Mouse (Mus musculus): ENCODE measurements around the gene Ripply1. TPM values are rescaled to one million over a fixed set of nuclear protein-coding genes. Genes with fewer than 3 reads are reported as not detected.
"Not testable (repeated sequence)": the region's sequence is repeated elsewhere in the genome, so short reads cannot be mapped to it uniquely, and the experiment has no call there.

Gene Ripply1
- polyA plus RNA-seq, 1 experiment from 2014 or later, result 0.25 TPM

- no peaks in the 10 kb centered on the region for H3K4me1 ChIP-seq
- H3K4me3 ChIP-seq, result no peak overlapping the region
- no peaks in the 10 kb centered on the region for H3K36me3 ChIP-seq (replicated peaks)
- H3K27ac ChIP-seq (replicated peaks), result no peak overlapping the region
- no peak for DNase-seq (ENCODE audit: low spot score)
- peaks cover 73% of the 10 kb centered on the region for H3K27me3 ChIP-seq (replicated peaks; ENCODE audit: low read depth, poor library complexity, severe bottlenecking)
- 77% methylated on average over 7 of the region's 7 CpGs for WGBS
- H3K9me3 ChIP-seq, result no peaks in the 10 kb centered on the region
These were observed 7.0 kb downstream of the Ripply1 start for GRCm38 (mm10) chrX:139775084-139775612.

GRCm38 (mm10) chrX:139774309-139775083, 7.7 kb downstream of the Ripply1 start:
- H3K4me1 ChIP-seq, result no peaks in the 10 kb centered on the region

GRCm38 (mm10) chrX:139769975-139770637, 12.0 kb downstream of the Ripply1 start:
- no peak for DNase-seq (ENCODE audit: low spot score)
- Histone ChIP-seq H3K4me3 (no peak overlapping the region), H3K27ac (replicated peaks) (no peak overlapping the region), H3K36me3 (replicated peaks) (no peaks in the 10 kb centered on the region), H3K4me1 (no peaks in the 10 kb centered on the region), H3K27me3 (replicated peaks; ENCODE audit: low read depth, poor library complexity, severe bottlenecking) (peaks cover 61% of the 10 kb centered on the region), H3K9me3 (no peaks in the 10 kb centered on the region)
- 83% methylated on average over 13 of the region's 13 CpGs for WGBS

More at GRCm38 (mm10) chrX:139774309-139775083, 7.7 kb downstream of the Ripply1 start:
- peaks cover 72% of the 10 kb centered on the region for H3K27me3 ChIP-seq (replicated peaks; ENCODE audit: low read depth, poor library complexity, severe bottlenecking)
- H3K4me3 ChIP-seq, result no peak overlapping the region
- no peak overlapping the region for H3K27ac ChIP-seq (replicated peaks)
- H3K9me3 ChIP-seq, result no peaks in the 10 kb centered on the region
- 32% methylated on average over 18 of the region's 18 CpGs for WGBS
- no peaks in the 10 kb centered on the region for H3K36me3 ChIP-seq (replicated peaks)
- DNase-seq (ENCODE audit: low spot score), result peak; percentile 51

- Histone ChIP-seq H3K27me3 (replicated peaks; ENCODE audit: low read depth, poor library complexity, severe bottlenecking) (0 out of 2 replicates have a peak, but pooled peaks cover 15% of the 10 kb centered on the region), H3K4me3 (no peak overlapping the region), H3K9me3 (no peaks in the 10 kb centered on the region), H3K27ac (replicated peaks) (no peak overlapping the region), H3K4me1 (no peaks in the 10 kb centered on the region), H3K36me3 (replicated peaks) (no peaks in the 10 kb centered on the region)
- DNase-seq (ENCODE audit: low spot score), result peak; percentile 21
- 89% methylated on average over 2 of the region's 2 CpGs for WGBS
These were observed 19.6 kb downstream of the Ripply1 start for GRCm38 (mm10) chrX:139762546-139762945.

- H3K27me3 ChIP-seq (replicated peaks; ENCODE audit: low read depth, poor library complexity, severe bottlenecking), result peaks cover 20% of the 10 kb centered on the region
- H3K36me3 ChIP-seq (replicated peaks); DNase-seq (ENCODE audit: low spot score); H3K4me3 ChIP-seq; H3K27ac ChIP-seq (replicated peaks); H3K9me3 ChIP-seq; H3K4me1 ChIP-seq: not testable (repeated sequence)
- WGBS, result 85% methylated on average over 3 of the region's 3 CpGs
These were observed 23.5 kb downstream of the Ripply1 start for GRCm38 (mm10) chrX:139758634-139759033.

GRCm38 (mm10) chrX:139751855-139752254, 30.3 kb downstream of the Ripply1 start:
- no peaks in the 10 kb centered on the region for H3K9me3 ChIP-seq
- no peaks in the 10 kb centered on the region for H3K4me1 ChIP-seq
- H3K36me3 ChIP-seq (replicated peaks), result no peaks in the 10 kb centered on the region
- 4% methylated on average over 1 of the region's 1 CpGs for WGBS
- no peak overlapping the region for H3K4me3 ChIP-seq
- H3K27me3 ChIP-seq (replicated peaks; ENCODE audit: low read depth, poor library complexity, severe bottlenecking), result peaks cover 26% of the 10 kb centered on the region
- DNase-seq (ENCODE audit: low spot score), result peak; percentile 50
- H3K27ac ChIP-seq (replicated peaks), result no peak overlapping the region

GRCm38 (mm10) chrX:139737066-139737465, 45.1 kb downstream of the Ripply1 start:
- 87% methylated on average over 5 of the region's 5 CpGs for WGBS
- no peaks in the 10 kb centered on the region for H3K9me3 ChIP-seq
- no peak for DNase-seq (ENCODE audit: low spot score)
- H3K27ac ChIP-seq (replicated peaks), result no peak overlapping the region
- H3K4me3 ChIP-seq, result no peak overlapping the region
- H3K36me3 ChIP-seq (replicated peaks), result no peaks in the 10 kb centered on the region
- H3K4me1 ChIP-seq, result no peaks in the 10 kb centered on the region
- H3K27me3 ChIP-seq (replicated peaks; ENCODE audit: low read depth, poor library complexity, severe bottlenecking), result peaks cover 33% of the 10 kb centered on the region

GRCm38 (mm10) chrX:139730541-139730940, 51.6 kb downstream of the Ripply1 start:
- no peak overlapping the region for H3K27ac ChIP-seq (replicated peaks)
- peaks cover 36% of the 10 kb centered on the region for H3K27me3 ChIP-seq (replicated peaks; ENCODE audit: low read depth, poor library complexity, severe bottlenecking)
- no peaks in the 10 kb centered on the region for H3K36me3 ChIP-seq (replicated peaks)
- H3K4me1 ChIP-seq, result no peaks in the 10 kb centered on the region
- WGBS, result 86% methylated on average over 3 of the region's 3 CpGs
- no peak for DNase-seq (ENCODE audit: low spot score)
- H3K4me3 ChIP-seq, result no peak overlapping the region
- no peaks in the 10 kb centered on the region for H3K9me3 ChIP-seq

Other genes starting within 250 kb of the Ripply1 start
- gene Rnf128, start 219.0 kb downstream of the Ripply1 start, polyA plus RNA-seq (2016; fragmentation: Nextera tagmentation; extraction: Ambion mirVana), result 3.5 and 4.0 TPM in 2 replicates
- 0.74 and 1.1 TPM in 2 replicates for gene Tbc1d8b, start 97.4 kb downstream of the Ripply1 start, polyA plus RNA-seq (2016; fragmentation: Nextera tagmentation; extraction: Ambion mirVana)
- gene Gm15013, start 67.9 kb downstream of the Ripply1 start, polyA plus RNA-seq (2016; fragmentation: Nextera tagmentation; extraction: Ambion mirVana), result 0.84 TPM in 1 of 2 replicates, not detected in the other
- 0.15 and 0.31 TPM in 2 replicates for gene Cldn2, start 18.5 kb upstream of the Ripply1 start, polyA plus RNA-seq (2016; fragmentation: Nextera tagmentation; extraction: Ambion mirVana)
- gene Morc4, start 89.3 kb upstream of the Ripply1 start, polyA plus RNA-seq (2016; fragmentation: Nextera tagmentation; extraction: Ambion mirVana), result 8.6 and 9.1 TPM in 2 replicates
- 5.6 and 6.5 TPM in 2 replicates for gene Rbm41, start 216.2 kb upstream of the Ripply1 start, polyA plus RNA-seq (2016; fragmentation: Nextera tagmentation; extraction: Ambion mirVana)